In the genomic region with DNA sequence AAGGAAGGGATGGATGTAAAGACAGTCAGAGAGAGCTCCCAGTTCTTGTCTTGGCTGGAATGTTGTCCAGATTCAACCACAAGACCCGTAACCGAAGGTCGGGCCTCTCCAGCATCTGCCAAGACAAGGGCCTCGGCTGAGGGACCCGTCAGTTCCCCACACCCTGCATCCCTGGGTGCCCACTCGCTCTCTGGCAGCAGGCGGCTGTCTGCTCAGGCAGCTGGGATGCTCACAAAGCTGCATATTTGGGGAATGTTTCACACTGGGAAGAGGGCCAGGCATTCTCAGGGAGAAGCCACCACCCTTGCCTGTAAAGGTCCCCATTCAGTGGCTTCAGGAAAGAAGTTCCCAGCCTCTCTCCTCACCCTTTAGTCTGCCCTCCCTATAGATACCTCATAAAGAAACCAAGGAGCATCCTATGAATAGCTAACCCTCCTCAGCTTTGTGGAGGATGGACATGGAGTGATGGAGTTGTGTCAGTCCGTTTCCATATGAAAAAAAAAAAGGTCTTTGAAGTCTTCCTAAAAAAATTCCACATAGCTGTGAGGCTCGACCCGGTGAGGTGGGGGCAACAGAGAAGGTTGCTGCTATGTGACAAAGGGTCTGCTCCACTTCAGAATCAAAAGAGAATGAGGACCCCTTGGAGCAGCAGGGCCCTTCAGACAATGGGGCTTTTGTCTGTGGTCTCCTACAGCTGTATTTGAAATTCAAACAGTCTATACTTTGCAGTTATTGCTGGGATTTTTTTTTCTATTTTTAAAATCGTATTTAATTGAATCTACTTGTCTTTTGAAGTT, we compare ENCODE assay signal across 9 mouse cellular contexts.
DNase-seq lines count a peak whose midpoint lies in the region; ATAC-seq lines count a peak whose summit lies in the region.
"Had no signal": no experiment of that assay in that cellular context is flagged by ENCODE, and none has a peak within 500 bp of the region (broad histone marks: within the 10 kb centered on the region; RNA-seq: fewer than 3 reads in every experiment).

No protein-coding gene starts in this region.

- no peaks in the 10 kb centered on the region for H3K36me3 ChIP-seq in kidney, embryonic 15.5 days
- H3K36me3 ChIP-seq: liver, embryonic 13.5 days had no signal

- 68% methylated on average over 11 of the region's 11 CpGs for WGBS in kidney, embryonic 15.5 days

- H3K4me1 ChIP-seq in kidney, embryonic 15.5 days, result peaks cover 20% of the 10 kb centered on the region
- H3K4me1 ChIP-seq: liver, embryonic 13.5 days had no signal

- H3K9ac ChIP-seq in kidney, embryonic 15.5 days, result no peak overlapping the region
- H3K9ac ChIP-seq: liver, embryonic 13.5 days had no signal

- no peaks in the 10 kb centered on the region for H3K27me3 ChIP-seq in kidney, embryonic 15.5 days

- no peak overlapping the region for H3K4me3 ChIP-seq in kidney, embryonic 15.5 days (replicated peaks)
- H3K4me3 ChIP-seq: liver, embryonic 13.5 days had no signal

- peak; percentile 67 for DNase-seq in lung, postnatal 10 days
- no peak for DNase-seq in lung, adult 18-20 months
- DNase-seq in embryo, embryonic 11 days, result peak; percentile 48
- DNase-seq in heart, adult 8-10 months (ENCODE audit: low spot score), result peak; percentile 19
- DNase-seq in left cerebral cortex, postnatal 4 days, result peak; percentile 60
- DNase-seq in right cerebral cortex, adult 18-20 months, result peak; percentile 81
- DNase-seq: liver, embryonic 13.5 days had no signal

- H3K4me2 ChIP-seq in kidney, embryonic 15.5 days, result no peak overlapping the region
- H3K4me2 ChIP-seq: liver, embryonic 13.5 days had no signal

- no peaks in the 10 kb centered on the region for H3K9me3 ChIP-seq in kidney, embryonic 15.5 days (replicated peaks)
- H3K9me3 ChIP-seq: liver, embryonic 13.5 days had no signal

- no peak overlapping the region for H3K27ac ChIP-seq in kidney, embryonic 15.5 days
- H3K27ac ChIP-seq: liver, embryonic 13.5 days had no signal

- no peak for ATAC-seq in megakaryocyte-erythroid progenitor cell, adult 5-6 weeks (replicated peaks; ENCODE audit: low FRiP score, low TSS enrichment, poor library complexity, severe bottlenecking)
- no peak for ATAC-seq in kidney, embryonic 15.5 days (replicated peaks; ENCODE audit: low FRiP score)

- intact Hi-C loops in left cerebral cortex, postnatal 4 days (cut with DNase I), result no loop called here

Comparison
In these comparisons a context has a peak if more than half of its experiments do, and no peak if none do; other contexts are left out.
1. DNase-seq: peak in lung, postnatal 10 days (single experiment), embryo, embryonic 11 days (single experiment), heart, adult 8-10 months (single experiment), left cerebral cortex, postnatal 4 days (single experiment) and right cerebral cortex, adult 18-20 months (single experiment); none in lung, adult 18-20 months (0 of 2).